In the genomic region with DNA sequence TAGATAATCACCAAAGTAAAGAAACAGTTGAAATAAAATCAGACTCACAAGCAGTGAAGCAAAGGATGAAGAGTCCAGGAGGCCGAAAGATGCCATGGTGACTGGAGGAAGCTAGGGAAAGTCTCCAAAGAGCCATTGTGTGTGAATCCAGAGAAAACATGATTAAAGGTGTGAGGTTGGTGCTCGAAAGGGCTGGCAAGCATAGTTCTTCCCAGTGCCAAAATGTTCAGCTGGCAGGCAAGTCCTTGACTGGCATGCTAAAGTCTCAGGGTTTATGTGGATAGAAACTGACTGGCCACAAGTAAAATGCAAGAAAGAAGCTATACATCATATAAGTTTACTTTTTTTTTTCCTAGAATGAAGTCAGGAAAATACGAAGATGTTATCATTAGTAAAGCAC, we compare ENCODE assay signal across 29 mouse cellular contexts. TPM values are rescaled to one million over a fixed set of nuclear protein-coding genes. Genes with fewer than 3 reads are reported as not detected.
A peak's percentile ranks its signal among the peaks of the same experiment; 100 is the strongest.
DNase-seq lines count a peak whose midpoint lies in the region; ATAC-seq and TF ChIP-seq lines count a peak whose summit lies in the region.
"Had no signal": no experiment of that assay in that cellular context is flagged by ENCODE, and none has a peak within 500 bp of the region (broad histone marks: within the 10 kb centered on the region; RNA-seq: fewer than 3 reads in every experiment).

No protein-coding gene starts in this region.

- H3K36me3 ChIP-seq in hindbrain, postnatal 0 days (ENCODE audit: insufficient read depth, low read length), result no peaks in the 10 kb centered on the region
- H3K36me3 ChIP-seq in hindbrain, embryonic 10.5 days, result no peaks in the 10 kb centered on the region
- no peaks in the 10 kb centered on the region; the same call in 1 of the 2 replicates for H3K36me3 ChIP-seq in testis, adult 2 months (ENCODE audit: control insufficient read depth, insufficient read depth, low read length)
- H3K36me3 ChIP-seq: embryonic facial prominence, embryonic 12.5 days; embryonic facial prominence, embryonic 15.5 days; G1E; heart, embryonic 10.5 days; heart, embryonic 13.5 days; hindbrain, embryonic 12.5 days; hindbrain, embryonic 15.5 days; intestine, embryonic 15.5 days had no signal

- no peak overlapping the region for H3K27ac ChIP-seq in hindbrain, postnatal 0 days
- H3K27ac ChIP-seq in hindbrain, embryonic 10.5 days, result no peak overlapping the region
- no peak overlapping the region for H3K27ac ChIP-seq in testis, adult 2 months (ENCODE audit: control insufficient read depth, insufficient read depth, low read depth, low read length)
- H3K27ac ChIP-seq: embryonic facial prominence, embryonic 12.5 days; embryonic facial prominence, embryonic 15.5 days; heart, adult 2 months; heart, embryonic 10.5 days; heart, embryonic 13.5 days; hindbrain, embryonic 12.5 days; hindbrain, embryonic 15.5 days; intestine, embryonic 15.5 days had no signal

- WGBS in hindbrain, postnatal 0 days, result 65% methylated on average over 3 of the region's 3 CpGs
- 86% methylated on average over 3 of the region's 3 CpGs for WGBS in hindbrain, embryonic 10.5 days

- no peaks in the 10 kb centered on the region for H3K4me1 ChIP-seq in hindbrain, postnatal 0 days (ENCODE audit: insufficient read depth, low read length)
- no peaks in the 10 kb centered on the region for H3K4me1 ChIP-seq in hindbrain, embryonic 10.5 days (replicated peaks)
- no peaks in the 10 kb centered on the region for H3K4me1 ChIP-seq in testis, adult 2 months (ENCODE audit: control insufficient read depth, insufficient read depth, low read length)
- H3K4me1 ChIP-seq: embryonic facial prominence, embryonic 15.5 days; heart, embryonic 10.5 days; heart, embryonic 13.5 days; hindbrain, embryonic 12.5 days; hindbrain, embryonic 15.5 days; intestine, embryonic 15.5 days had no signal

- peak; percentile 74 to 78 for DNase-seq in cerebellum, postnatal 10 days
- no peak for DNase-seq in cerebellum, adult 9-11 months
- DNase-seq in hindbrain, postnatal 0 days (ENCODE audit: low spot score), result peak; percentile 40
- DNase-seq in hindbrain, embryonic 10.5 days (ENCODE audit: low spot score), result no peak
- no peak for DNase-seq in testis, postnatal 10 days (ENCODE audit: low spot score)
- DNase-seq: adrenal gland, postnatal 25 days; B cell, adult 2 months; cerebellum, adult 2 months; gastrocnemius, postnatal 10 days; gastrocnemius, postnatal 36 days; heart, adult 2 months; heart, postnatal 14 days; heart, postnatal 4 days; kidney, adult 11 months had no signal

- no peak overlapping the region for H3K4me2 ChIP-seq in hindbrain, postnatal 0 days (ENCODE audit: low read depth, low read length)
- H3K4me2 ChIP-seq: embryonic facial prominence, embryonic 12.5 days; embryonic facial prominence, embryonic 15.5 days; heart, embryonic 13.5 days; hindbrain, embryonic 12.5 days; hindbrain, embryonic 15.5 days; intestine, embryonic 15.5 days had no signal

- H3K4me3 ChIP-seq in hindbrain, postnatal 0 days (ENCODE audit: low read length), result no peak overlapping the region
- H3K4me3 ChIP-seq in hindbrain, embryonic 10.5 days, result no peak overlapping the region
- peak overlapping the region; percentile 47; the same call in 1 of the 2 replicates for H3K4me3 ChIP-seq in testis, adult 2 months (ENCODE audit: control insufficient read depth, low read depth, low read length)
- H3K4me3 ChIP-seq: embryonic facial prominence, embryonic 12.5 days; embryonic facial prominence, embryonic 15.5 days; heart, adult 2 months; heart, embryonic 10.5 days; heart, embryonic 13.5 days; hindbrain, embryonic 12.5 days; hindbrain, embryonic 15.5 days; intestine, embryonic 15.5 days had no signal

- no peaks in the 10 kb centered on the region for H3K9me3 ChIP-seq in hindbrain, postnatal 0 days (ENCODE audit: low read length)
- no peaks in the 10 kb centered on the region for H3K9me3 ChIP-seq in hindbrain, embryonic 10.5 days
- H3K9me3 ChIP-seq: embryonic facial prominence, embryonic 12.5 days; embryonic facial prominence, embryonic 15.5 days; heart, embryonic 10.5 days; heart, embryonic 13.5 days; hindbrain, embryonic 12.5 days; hindbrain, embryonic 15.5 days; intestine, embryonic 15.5 days had no signal

- ATAC-seq in hindbrain, postnatal 0 days, result no peak
- ATAC-seq: forebrain, embryonic 16.5 days; intestine, embryonic 15.5 days; Patski had no signal

- no peak overlapping the region for H3K9ac ChIP-seq in hindbrain, postnatal 0 days (replicated peaks; ENCODE audit: low read length)
- H3K9ac ChIP-seq: embryonic facial prominence, embryonic 12.5 days; embryonic facial prominence, embryonic 15.5 days; heart, embryonic 13.5 days; hindbrain, embryonic 12.5 days; hindbrain, embryonic 15.5 days; intestine, embryonic 15.5 days had no signal

- TF ChIP-seq POLR2A in testis, adult 2 months (IDR thresholded peaks at IDR 0.05; ENCODE audit: control insufficient read depth, low read depth, low read length), result no peak

- H3K27me3 ChIP-seq in hindbrain, postnatal 0 days (ENCODE audit: insufficient read depth, low read length), result no peaks in the 10 kb centered on the region
- no peaks in the 10 kb centered on the region for H3K27me3 ChIP-seq in hindbrain, embryonic 10.5 days (ENCODE audit: insufficient read depth, poor library complexity, severe bottlenecking)
- no peaks in the 10 kb centered on the region for H3K27me3 ChIP-seq in testis, adult 2 months (ENCODE audit: control insufficient read depth, insufficient read depth, low read length)
- H3K27me3 ChIP-seq: CH12.LX; embryonic facial prominence, embryonic 12.5 days; embryonic facial prominence, embryonic 15.5 days; heart, embryonic 13.5 days; hindbrain, embryonic 12.5 days; hindbrain, embryonic 15.5 days; intestine, embryonic 15.5 days; Patski had no signal

- no peak for TF ChIP-seq CTCF in hindbrain, postnatal 0 days (IDR thresholded peaks at IDR 0.05; ENCODE audit: low read depth)
- no peak for TF ChIP-seq CTCF in testis, adult 2 months (IDR thresholded peaks at IDR 0.05; ENCODE audit: control insufficient read depth, insufficient read depth, insufficient replicate concordance, low read depth, low read length)

RNA-seq across cellular contexts. Expression of gene Rasef, which starts 22.6 kb away (rescaled TPM):
- 0.47 and 1.3 TPM in 2 replicates for total RNA-seq in hindbrain, postnatal 0 days (2014; rRNA removed)
- 0.19 and 0.40 TPM in 2 replicates for polyA plus RNA-seq in hindbrain, postnatal 0 days (2015; fragmentation: Nextera tagmentation; extraction: Ambion mirVana)
- 1.0 and 1.7 TPM in 2 replicates for polyA plus RNA-seq in hindbrain, embryonic 10.5 days (2016; fragmentation: Nextera tagmentation; extraction: Ambion mirVana)
- 12.1 and 12.4 TPM in 2 replicates for polyA plus RNA-seq in testis, adult 2 months (2012; rRNA removed)
- total RNA-seq: adrenal gland, postnatal 25 days; common myeloid progenitor, adult 5-6 weeks; gastrocnemius, adult 18-20 months; gastrocnemius, postnatal 36 days; granulocyte monocyte progenitor cell, adult 5-6 weeks had no signal
- polyA plus RNA-seq: G1E, Patski had no signal

Comparison
In these comparisons a context has a peak if more than half of its experiments do, and no peak if none do; other contexts are left out.
1. DNase-seq: peak in cerebellum, postnatal 10 days (2 of 2) and hindbrain, postnatal 0 days (single experiment); none in cerebellum, adult 9-11 months (single experiment), hindbrain, embryonic 10.5 days (single experiment) and testis, postnatal 10 days (single experiment).